Mouse (Mus musculus): ENCODE data around the gene Hspa12a.

GRCm38 (mm10) chr19:58954779-58955178, 11.3 kb upstream of the Hspa12a start:
- TF ChIP-seq POLR2A (IDR thresholded peaks at IDR 0.05; ENCODE audit: low read depth, low read length) (no peak), CTCF (conservative IDR thresholded peaks at IDR 0.05; ENCODE audit: insufficient read depth, insufficient read length, low read depth, low read length) (no peak)

Data from kidney, adult 2 months (tissue).